Mouse (Mus musculus): Measurements from ENCODE around the gene Fam57b.
"Not testable (repeated sequence)": the region's sequence is repeated elsewhere in the genome, so short reads cannot be mapped to it uniquely, and the experiment has no call there.

Fam57b gene

GRCm38 (mm10) chr7:126778147-126778546 is 19.3 kb upstream of the Fam57b start:
- no peak for DNase-seq (ENCODE audit: low spot score)

- DNase-seq (ENCODE audit: low spot score), result not testable (repeated sequence)
Measured at GRCm38 (mm10) chr7:126779101-126779500, 18.4 kb upstream of the Fam57b start.

GRCm38 (mm10) chr7:126779983-126780970 is 17.2 kb upstream of the Fam57b start:
- DNase-seq (ENCODE audit: low spot score), result peak; percentile 85

GRCm38 (mm10) chr7:126780971-126781635 is 16.4 kb upstream of the Fam57b start, which contains the start of gene Tbx6:
TSS of gene Tbx6 (plus strand) at chr7:126781483.
- DNase-seq (ENCODE audit: low spot score), result no peak

- no peak for DNase-seq (ENCODE audit: low spot score)
Measured at GRCm38 (mm10) chr7:126781661-126782370, 15.7 kb upstream of the Fam57b start.

GRCm38 (mm10) chr7:126782693-126783092 is 14.8 kb upstream of the Fam57b start:
- DNase-seq (ENCODE audit: low spot score), result no peak

GRCm38 (mm10) chr7:126784469-126784868 is 13.0 kb upstream of the Fam57b start:
- no peak for DNase-seq (ENCODE audit: low spot score)

GRCm38 (mm10) chr7:126785056-126785455 is 12.4 kb upstream of the Fam57b start:
- no peak for DNase-seq (ENCODE audit: low spot score)

- DNase-seq (ENCODE audit: low spot score), result no peak
Measured at GRCm38 (mm10) chr7:126786142-126786541, 11.3 kb upstream of the Fam57b start.

GRCm38 (mm10) chr7:126789141-126789540 is 8.3 kb upstream of the Fam57b start:
- DNase-seq (ENCODE audit: low spot score), result no peak

GRCm38 (mm10) chr7:126791851-126792720 is 5.4 kb upstream of the Fam57b start, which contains the start of gene Ppp4c:
TSS of gene Ppp4c (minus strand) at chr7:126792496.
- peak; percentile 98 for DNase-seq (ENCODE audit: low spot score)

GRCm38 (mm10) chr7:126792721-126793443 is 4.6 kb upstream of the Fam57b start:
- no peak for DNase-seq (ENCODE audit: low spot score)

GRCm38 (mm10) chr7:126793456-126794270 is 3.8 kb upstream of the Fam57b start:
- no peak for DNase-seq (ENCODE audit: low spot score)

- peak; percentile 46 for DNase-seq (ENCODE audit: low spot score)
Measured at GRCm38 (mm10) chr7:126794271-126794605, 3.2 kb upstream of the Fam57b start.

- no peak for DNase-seq (ENCODE audit: low spot score)
Measured at GRCm38 (mm10) chr7:126795387-126796317, 1.8 kb upstream of the Fam57b start.

- peak; percentile 43 for DNase-seq (ENCODE audit: low spot score)
Measured at GRCm38 (mm10) chr7:126796350-126796932, 1.0 kb upstream of the Fam57b start.

GRCm38 (mm10) chr7:126798127-126799049 is 920 bp downstream of the Fam57b start:
- DNase-seq (ENCODE audit: low spot score), result peak; percentile 36
